Comparison of ENCODE assay signal across 7 mouse cellular contexts in the genomic region with DNA sequence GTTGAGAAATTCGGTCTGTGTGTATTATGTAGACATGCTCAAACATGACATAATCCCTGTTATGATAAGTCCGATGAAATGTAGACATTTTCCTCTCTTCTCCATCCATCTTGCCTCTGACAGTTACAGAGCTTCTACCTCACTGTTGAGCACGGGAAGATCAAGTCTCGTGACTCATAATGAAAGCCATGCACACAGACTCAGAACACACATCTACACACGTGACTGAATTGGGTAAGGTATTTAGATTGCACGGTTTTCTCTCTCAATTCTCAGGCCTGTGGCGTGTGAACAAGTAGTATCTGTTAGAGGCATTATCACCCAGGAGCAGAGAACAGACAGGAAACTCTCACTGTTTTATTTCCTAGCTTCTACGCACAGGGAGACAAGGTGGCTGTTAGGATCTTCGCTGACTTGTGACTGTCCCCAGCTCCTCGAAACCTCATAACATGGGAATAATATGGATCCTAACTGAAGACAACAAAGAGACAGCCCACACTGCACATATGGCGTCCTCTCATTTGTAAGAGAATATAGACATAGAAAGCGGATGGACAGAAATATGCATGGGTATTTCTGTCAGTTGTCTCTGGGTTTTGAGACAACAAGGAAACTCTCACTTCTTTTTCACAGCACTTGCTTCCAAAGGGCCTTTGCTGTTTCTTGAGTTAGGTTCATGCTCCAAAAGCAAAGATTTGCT.
"Had no signal": no experiment of that assay in that cellular context is flagged by ENCODE, and none has a peak within 500 bp of the region (broad histone marks: within the 10 kb centered on the region; RNA-seq: fewer than 3 reads in every experiment).

No protein-coding gene starts in this region.

- DNase-seq: kidney, postnatal 10 days; lung, embryonic 14.5 days; lung, postnatal 10 days; retina, postnatal 1 day; thymus, postnatal 4 days had no signal

- ATAC-seq: liver, embryonic 12.5 days; midbrain, embryonic 15.5 days had no signal
